Mouse (Mus musculus) kidney, embryonic 15.5 days (tissue): ENCODE data around the gene Dennd6a. TPM values are rescaled to one million over a fixed set of nuclear protein-coding genes. Genes with fewer than 3 reads are reported as not detected.

Source experiments
- ATAC-seq: fragments of 200-750 bp; cut with Nextera tagmentation; replicated peaks from 2 replicates; pipeline ENCODE4 v1.8.0; 2017; ENCODE audit warnings: moderate TSS enrichment; ENCODE audit not compliant: low FRiP score
- H3K27ac ChIP-seq: fragments of 300-500 bp; sonication (generic); 2 replicates; pipeline ENCODE4 v1.5.1; 2015; ENCODE audit warnings: mild to moderate bottlenecking, inconsistent platforms
- H3K27me3 ChIP-seq: fragments of 300-500 bp; sonication (generic); 2 replicates; pipeline ENCODE4 v1.6.1; 2015; ENCODE audit warnings: inconsistent platforms
- H3K36me3 ChIP-seq: fragments of 300-500 bp; sonication (generic); 2 replicates; pipeline ENCODE4 v1.6.1; 2015; ENCODE audit warnings: inconsistent platforms
- H3K4me1 ChIP-seq: fragments of 300-500 bp; sonication (generic); 2 replicates; pipeline ENCODE4 v1.6.1; 2015; ENCODE audit warnings: inconsistent platforms
- H3K4me2 ChIP-seq: fragments of 300-500 bp; sonication (generic); 2 replicates; pipeline ENCODE4 v1.6.1; 2015; ENCODE audit warnings: moderate library complexity, mild to moderate bottlenecking, inconsistent platforms
- H3K4me3 ChIP-seq: fragments of 300-500 bp; sonication (generic); replicated peaks from 2 replicates; pipeline ENCODE4 v1.5.1; 2015; ENCODE audit warnings: mild to moderate bottlenecking, inconsistent platforms
- H3K9ac ChIP-seq: fragments of 300-500 bp; sonication (generic); 2 replicates; pipeline ENCODE4 v1.6.1; 2015; ENCODE audit warnings: mild to moderate bottlenecking, inconsistent platforms
- H3K9me3 ChIP-seq: fragments of 300-500 bp; sonication (generic); replicated peaks from 2 replicates; pipeline ENCODE4 v1.6.1; 2016; ENCODE audit warnings: inconsistent platforms
- WGBS: fragments of 180-500 bp; shearing (Covaris S2); methylation state at CpG from one replicate; pipeline ENCODE4 v1.1.7; 2015; ENCODE audit warnings: mixed read lengths; 5-methylcytosine and 5-hydroxymethylcytosine counted together
- polyA plus RNA-seq: library from polyadenylated mRNA; unstranded; fragments of >200 nt; fragmentation: Nextera tagmentation; extraction: Ambion mirVana; gene quantifications from 2 replicates; pipeline ENCODE4 v1.2.1, GENCODE M21; 2015

Dennd6a gene
- polyA plus RNA-seq, 1 experiment from 2014 or later: 31.7 TPM

DNA sequence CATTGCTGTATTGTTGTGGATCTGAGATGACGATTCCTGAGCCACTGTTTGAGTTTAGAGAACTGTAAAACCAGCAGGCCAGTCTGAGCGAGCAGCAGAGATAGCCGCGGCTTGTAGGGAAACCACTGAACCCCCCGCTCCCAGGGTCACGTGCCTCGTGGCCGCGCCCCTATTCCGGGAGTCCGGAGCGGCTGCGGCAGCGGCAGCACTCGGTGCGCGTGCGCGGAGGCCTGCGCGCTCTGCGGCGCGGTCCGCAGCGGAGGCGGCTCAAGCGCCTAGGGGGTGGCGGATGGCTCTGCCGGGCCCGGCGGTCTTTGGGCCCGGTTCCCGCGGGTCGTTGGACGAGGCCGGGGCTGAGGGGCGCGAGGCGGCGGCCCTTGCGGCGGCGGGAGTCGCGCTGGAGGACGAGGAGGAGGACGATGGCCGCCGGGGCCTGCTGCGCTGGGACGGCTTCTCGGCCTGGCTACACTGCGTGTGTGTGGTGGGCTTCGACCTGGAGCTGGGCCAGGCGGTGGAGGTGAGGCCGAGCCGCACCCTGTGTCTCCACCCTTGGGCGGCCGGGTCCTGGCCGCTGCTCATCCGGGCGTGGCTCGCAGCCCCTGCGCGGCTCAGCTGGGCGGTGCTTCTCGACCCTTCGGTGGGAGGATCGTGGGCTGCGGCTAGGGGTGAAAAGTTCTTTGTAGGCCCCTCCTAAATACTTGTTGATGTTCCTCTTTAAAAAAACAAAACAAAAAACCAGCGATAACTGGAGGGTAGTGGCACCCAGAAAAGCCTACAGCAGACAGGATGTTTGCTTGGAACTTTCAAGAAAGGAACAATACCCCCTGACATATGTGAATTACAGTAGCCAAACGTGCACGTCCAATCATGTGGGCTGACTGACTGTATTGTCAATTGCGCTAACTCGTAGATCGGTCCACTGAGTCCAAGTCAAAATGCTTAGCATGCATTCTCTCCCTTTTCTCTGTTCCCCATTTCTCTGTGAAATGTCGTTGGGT lies 6.0 kb downstream of the Dennd6a start:
- peak; percentile 97 for ATAC-seq
- peak overlapping the region; percentile 99 for H3K27ac ChIP-seq
- H3K9me3 ChIP-seq: no peaks in the 10 kb centered on the region
- peak overlapping the region; percentile 62 for H3K4me2 ChIP-seq
- peaks cover 8% of the 10 kb centered on the region; the same call in 1 of the 2 replicates for H3K36me3 ChIP-seq
- no peaks in the 10 kb centered on the region for H3K27me3 ChIP-seq
- under 1% methylated on average over 77 of the region's 79 CpGs for WGBS
- H3K4me3 ChIP-seq: peak overlapping the region; percentile 90
- H3K9ac ChIP-seq: peak overlapping the region; percentile 98
- peaks cover 10% of the 10 kb centered on the region for H3K4me1 ChIP-seq

DNA sequence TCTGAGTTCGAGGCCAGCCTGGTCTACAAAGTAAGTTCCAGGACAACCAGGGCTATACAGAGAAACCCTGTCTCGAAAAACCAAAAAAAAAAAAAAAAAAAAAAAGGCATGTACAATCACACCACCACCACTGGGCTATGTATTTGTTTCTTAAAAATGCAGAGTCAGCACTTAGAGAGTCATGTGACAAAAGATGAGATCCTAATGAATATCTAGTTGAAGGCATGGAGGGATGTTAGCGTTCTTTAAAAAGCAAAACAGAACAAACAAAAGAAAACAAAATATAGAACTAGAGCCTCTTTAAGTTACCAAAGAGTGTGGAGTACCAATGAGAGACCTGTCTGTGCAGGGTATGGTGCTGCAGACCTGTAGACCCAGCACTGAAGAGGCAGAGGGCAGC lies 10.0 kb downstream of the Dennd6a start:
- no peak for ATAC-seq
- Histone ChIP-seq H3K4me2 (no peak overlapping the region), H3K27ac (no peak overlapping the region), H3K9me3 (no peaks in the 10 kb centered on the region), H3K4me3 (no peak overlapping the region), H3K9ac (no peak overlapping the region), H3K36me3 (peaks cover 11% of the 10 kb centered on the region; the same call in 1 of the 2 replicates), H3K4me1 (peaks cover 10% of the 10 kb centered on the region), H3K27me3 (no peaks in the 10 kb centered on the region)
- WGBS: 85% methylated on average over 3 of the region's 3 CpGs

DNA sequence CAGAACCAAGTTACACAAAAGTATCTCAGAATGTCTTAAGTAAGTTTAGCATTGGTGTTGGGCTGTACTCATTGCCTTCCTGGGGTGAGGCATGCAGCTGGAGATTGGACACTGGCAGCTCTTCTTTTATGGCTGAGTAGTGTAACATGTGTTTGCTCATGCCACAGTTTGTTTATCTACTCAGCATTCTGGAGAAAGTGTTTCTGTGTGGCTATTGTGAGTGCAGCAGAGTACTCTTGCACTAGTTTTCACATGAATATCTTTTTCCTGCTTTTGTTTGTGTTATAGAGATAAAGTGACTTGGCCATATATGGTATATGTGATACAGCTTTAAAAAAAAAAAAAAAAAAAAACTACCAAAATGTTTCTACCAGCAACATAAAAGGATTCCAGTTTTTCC lies 13.5 kb downstream of the Dennd6a start:
- 0 out of 2 replicates have a peak, but pooled peaks cover 2% of the 10 kb centered on the region for H3K4me1 ChIP-seq
- H3K9me3 ChIP-seq: no peaks in the 10 kb centered on the region
- ATAC-seq: no peak
- H3K4me3 ChIP-seq: no peak overlapping the region
- no peaks in the 10 kb centered on the region for H3K27me3 ChIP-seq
- peak overlapping the region; percentile 0; the same call in 1 of the 2 replicates for H3K27ac ChIP-seq
- H3K9ac ChIP-seq: no peak overlapping the region
- peaks cover 7% of the 10 kb centered on the region; the same call in 1 of the 2 replicates for H3K36me3 ChIP-seq
- no peak overlapping the region for H3K4me2 ChIP-seq

DNA sequence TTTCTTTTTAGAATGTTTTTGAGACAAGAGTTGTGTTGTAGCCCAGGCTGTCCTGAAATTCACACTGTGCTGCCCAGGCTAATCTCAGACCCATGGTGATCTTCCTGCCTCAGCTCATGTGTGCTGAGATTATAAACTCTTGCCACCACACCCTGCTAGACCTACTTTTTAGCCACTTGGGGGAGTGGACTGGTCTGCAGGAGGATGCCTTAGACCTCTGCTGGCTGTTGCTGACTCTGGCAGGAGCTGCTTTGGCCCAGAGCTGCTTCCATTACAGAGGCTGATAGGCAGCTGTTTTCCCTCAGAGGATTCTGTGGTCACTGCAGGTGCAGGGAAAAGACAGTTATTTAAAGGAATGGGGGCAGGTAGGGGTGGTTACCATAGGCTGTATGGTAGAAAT lies 17.7 kb downstream of the Dennd6a start:
- Histone ChIP-seq H3K9me3 (no peaks in the 10 kb centered on the region), H3K27ac (no peak overlapping the region), H3K4me2 (no peak overlapping the region), H3K27me3 (no peaks in the 10 kb centered on the region), H3K9ac (no peak overlapping the region), H3K4me3 (no peak overlapping the region), H3K36me3 (peaks cover 16% of the 10 kb centered on the region), H3K4me1 (no peaks in the 10 kb centered on the region)
- no peak for ATAC-seq

DNA sequence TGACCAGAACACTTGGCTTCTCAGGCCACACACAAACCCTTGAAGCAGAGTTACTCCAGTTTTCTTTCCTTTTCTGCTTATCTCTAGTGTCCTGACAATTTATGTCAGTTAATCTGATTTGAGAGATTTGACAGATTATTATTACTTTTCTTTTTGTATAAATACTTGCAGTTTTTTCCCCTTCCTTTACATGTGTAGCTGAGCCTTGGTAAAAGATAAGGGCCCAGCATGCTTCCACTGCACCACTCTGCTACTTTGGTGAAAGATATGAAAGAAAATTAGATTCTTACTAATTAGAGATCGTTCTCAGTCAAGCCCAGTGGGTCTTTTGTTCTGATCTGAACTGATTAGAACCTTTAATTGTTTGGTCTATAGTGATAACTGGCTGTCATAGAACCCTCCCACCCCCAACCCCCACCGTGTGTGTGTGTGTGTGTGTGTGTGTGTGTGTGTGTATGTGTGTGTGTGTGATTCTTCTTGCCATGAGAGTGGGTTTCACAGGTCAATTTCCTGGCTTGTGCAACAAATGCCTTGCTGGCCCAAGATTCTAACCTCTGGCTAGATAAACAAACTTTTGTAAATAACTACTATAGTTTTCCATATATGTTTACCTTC lies 19.7 kb downstream of the Dennd6a start:
- Histone ChIP-seq H3K9ac (no peak overlapping the region), H3K4me3 (no peak overlapping the region), H3K9me3 (no peaks in the 10 kb centered on the region), H3K27ac (no peak overlapping the region), H3K4me1 (no peaks in the 10 kb centered on the region), H3K36me3 (peaks cover 35% of the 10 kb centered on the region), H3K27me3 (no peaks in the 10 kb centered on the region), H3K4me2 (no peak overlapping the region)
- 79% methylated on average over 2 of the region's 2 CpGs for WGBS
- no peak for ATAC-seq

DNA sequence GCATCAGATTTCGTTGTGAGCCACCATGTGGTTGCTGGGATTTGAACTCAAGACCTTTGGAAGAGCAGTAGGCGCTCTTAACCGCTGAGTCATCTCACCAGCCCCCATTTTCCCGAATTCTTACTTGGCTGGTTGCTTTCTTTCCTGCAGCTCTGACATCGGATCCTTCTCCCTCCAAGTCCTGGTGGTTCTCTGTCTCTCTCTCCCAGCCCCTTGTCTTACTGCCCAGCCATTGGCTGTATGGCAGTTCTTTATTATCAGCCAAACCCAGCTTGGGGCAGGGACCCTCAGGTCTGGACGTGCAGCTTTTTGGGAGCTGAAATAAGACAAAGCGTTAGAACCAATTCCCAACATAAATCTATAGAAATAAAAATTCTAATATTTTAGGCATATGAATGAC lies 21.5 kb downstream of the Dennd6a start:
- H3K27ac ChIP-seq: no peak overlapping the region

DNA sequence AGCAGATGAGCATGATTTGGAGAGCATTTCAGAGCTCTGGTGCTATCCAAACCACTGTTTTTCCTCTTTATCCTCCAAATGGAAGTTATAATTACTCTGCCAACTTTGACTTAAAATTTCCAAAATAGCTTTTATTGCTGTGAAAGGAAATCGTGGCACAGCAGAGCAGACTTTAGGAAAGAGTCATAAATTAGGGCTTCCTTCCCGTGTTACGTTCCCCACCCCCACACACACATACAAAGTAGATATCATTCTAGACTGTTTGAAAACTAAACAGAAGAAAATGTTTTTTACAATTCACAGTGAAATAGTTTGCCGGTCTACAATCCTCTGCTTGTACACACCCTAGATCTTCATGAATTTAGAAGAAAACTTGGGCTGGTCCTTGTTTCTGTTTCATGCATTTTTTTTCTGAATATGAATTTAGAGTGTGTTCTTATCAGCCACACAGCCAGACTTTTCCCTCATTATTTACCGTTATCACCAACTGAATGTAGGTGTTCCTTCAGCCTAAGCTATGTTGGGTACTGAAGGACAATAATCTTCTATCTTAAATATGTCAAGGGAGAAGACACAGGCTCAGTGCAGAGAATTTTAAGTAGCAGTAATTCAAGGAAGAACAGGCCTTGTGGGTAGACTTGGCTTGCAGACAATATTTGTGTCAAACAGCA lies 22.2 kb downstream of the Dennd6a start:
- no peak for ATAC-seq
- H3K4me3 ChIP-seq: no peak overlapping the region
- H3K4me1 ChIP-seq: no peaks in the 10 kb centered on the region
- H3K27me3 ChIP-seq: no peaks in the 10 kb centered on the region
- no peak overlapping the region for H3K27ac ChIP-seq
- H3K9me3 ChIP-seq: no peaks in the 10 kb centered on the region
- H3K4me2 ChIP-seq: no peak overlapping the region
- peaks cover 56% of the 10 kb centered on the region for H3K36me3 ChIP-seq
- no peak overlapping the region for H3K9ac ChIP-seq
- 39% methylated on average over 5 of the region's 5 CpGs for WGBS

More for the DNA sequence above, 21.5 kb downstream of the Dennd6a start:
- H3K4me2 ChIP-seq: no peak overlapping the region
- H3K9me3 ChIP-seq: no peaks in the 10 kb centered on the region
- H3K36me3 ChIP-seq: peaks cover 51% of the 10 kb centered on the region
- no peak overlapping the region for H3K4me3 ChIP-seq
- no peak for ATAC-seq
- H3K4me1 ChIP-seq: no peaks in the 10 kb centered on the region
- WGBS: 82% methylated on average over 7 of the region's 7 CpGs
- H3K27me3 ChIP-seq: no peaks in the 10 kb centered on the region
- no peak overlapping the region for H3K9ac ChIP-seq

DNA sequence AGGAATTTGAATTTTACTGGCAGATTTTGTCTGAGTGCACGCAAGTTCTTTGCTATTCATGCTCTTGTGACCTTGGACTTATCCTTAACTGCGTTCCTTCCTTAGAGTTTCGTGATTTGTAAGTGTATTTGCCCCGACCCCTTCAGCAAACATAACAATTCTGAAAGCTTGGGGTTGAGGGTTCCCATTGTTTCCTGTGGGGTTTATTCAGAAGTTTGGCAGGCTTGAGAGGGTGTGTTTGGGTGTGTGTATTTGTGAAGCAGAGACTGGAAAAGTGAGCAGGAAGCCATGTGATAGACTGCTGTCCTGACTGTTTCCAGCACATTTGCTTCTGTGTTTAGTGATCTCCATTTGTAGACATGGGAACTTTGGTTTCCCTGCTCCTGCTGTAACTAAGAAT lies 31.7 kb downstream of the Dennd6a start:
- no peak overlapping the region for H3K4me3 ChIP-seq
- no peak overlapping the region for H3K27ac ChIP-seq
- H3K9ac ChIP-seq: no peak overlapping the region
- peaks cover 72% of the 10 kb centered on the region for H3K36me3 ChIP-seq
- no peak overlapping the region for H3K4me2 ChIP-seq
- WGBS: 69% methylated on average over 4 of the region's 4 CpGs
- ATAC-seq: no peak
- H3K27me3 ChIP-seq: no peaks in the 10 kb centered on the region
- H3K9me3 ChIP-seq: no peaks in the 10 kb centered on the region
- H3K4me1 ChIP-seq: no peaks in the 10 kb centered on the region

DNA sequence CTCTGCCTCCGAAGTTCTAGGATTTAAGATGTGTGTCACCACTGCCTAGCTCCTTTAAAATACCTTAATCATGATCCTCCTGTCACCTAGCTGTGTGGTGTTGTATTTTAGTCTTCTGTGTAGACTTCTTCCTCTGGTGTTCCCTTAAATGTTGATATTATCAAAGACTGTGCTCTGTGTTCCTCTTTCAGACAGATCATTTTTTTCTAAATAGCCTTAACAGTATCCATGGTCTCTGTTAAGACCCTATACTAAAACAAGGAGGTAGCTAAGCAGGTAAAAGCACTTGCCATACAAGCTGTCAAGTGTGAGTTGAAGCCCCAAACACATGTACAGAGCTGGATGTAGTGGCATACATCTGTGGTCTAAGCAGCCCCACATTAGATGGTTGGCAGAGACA lies 36.0 kb downstream of the Dennd6a start:
- no peak for ATAC-seq
- Histone ChIP-seq H3K9me3 (no peaks in the 10 kb centered on the region), H3K9ac (no peak overlapping the region), H3K4me3 (no peak overlapping the region), H3K4me2 (no peak overlapping the region), H3K36me3 (peaks cover 84% of the 10 kb centered on the region), H3K27ac (no peak overlapping the region), H3K27me3 (no peaks in the 10 kb centered on the region), H3K4me1 (no peaks in the 10 kb centered on the region)
- 97% methylated on average over 1 of the region's 1 CpGs for WGBS

DNA sequence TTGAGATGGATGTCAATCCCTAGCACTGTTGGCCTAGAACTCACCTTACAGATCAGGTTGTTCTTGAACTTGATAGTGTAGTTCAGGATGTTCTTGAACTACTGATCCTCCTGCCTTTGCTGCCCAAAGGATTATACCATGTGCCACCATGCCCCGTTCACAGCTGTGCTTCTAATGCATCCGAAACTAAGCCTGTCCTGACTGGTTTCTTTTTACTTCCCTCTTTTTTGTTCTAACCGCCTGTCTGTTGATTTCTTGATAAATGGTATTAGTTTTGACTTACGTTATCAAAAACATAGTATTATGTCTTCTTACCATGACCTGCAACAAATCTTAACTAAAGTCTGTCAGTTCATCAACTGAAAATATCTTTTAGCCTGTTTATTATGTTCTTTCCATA lies 37.0 kb downstream of the Dennd6a start:
- H3K27ac ChIP-seq: no peak overlapping the region
- H3K4me2 ChIP-seq: no peak overlapping the region
- no peak for ATAC-seq
- H3K4me1 ChIP-seq: no peaks in the 10 kb centered on the region
- no peak overlapping the region for H3K9ac ChIP-seq
- H3K27me3 ChIP-seq: no peaks in the 10 kb centered on the region
- H3K9me3 ChIP-seq: no peaks in the 10 kb centered on the region
- WGBS: 92% methylated on average over 4 of the region's 4 CpGs
- H3K4me3 ChIP-seq: no peak overlapping the region
- H3K36me3 ChIP-seq: peaks cover 85% of the 10 kb centered on the region

DNA sequence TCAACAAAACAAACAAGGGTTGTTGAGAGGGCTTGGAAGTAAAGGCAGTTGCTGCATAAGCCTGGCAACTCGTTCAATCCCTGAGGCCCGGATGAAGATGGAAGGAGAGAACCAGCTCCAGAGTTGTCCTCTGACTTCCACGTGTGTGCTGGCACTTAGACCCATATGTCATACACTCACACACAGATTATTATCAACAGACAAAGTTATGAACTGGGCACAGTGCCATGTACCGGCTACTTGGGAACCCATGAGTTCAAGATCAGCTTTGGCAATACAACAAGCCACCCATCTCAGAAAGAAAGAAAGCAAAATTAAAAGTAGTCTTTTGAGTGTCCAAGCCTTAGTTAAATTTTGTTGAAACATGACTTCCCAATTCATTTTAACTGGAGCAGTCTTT lies 51.6 kb downstream of the Dennd6a start:
- no peak overlapping the region for H3K4me3 ChIP-seq
- no peak overlapping the region for H3K27ac ChIP-seq
- H3K4me1 ChIP-seq: no peaks in the 10 kb centered on the region
- H3K36me3 ChIP-seq: peaks cover 94% of the 10 kb centered on the region
- ATAC-seq: no peak
- H3K9me3 ChIP-seq: no peaks in the 10 kb centered on the region
- no peak overlapping the region for H3K9ac ChIP-seq
- 80% methylated on average over 4 of the region's 4 CpGs for WGBS
- no peak overlapping the region for H3K4me2 ChIP-seq
- H3K27me3 ChIP-seq: no peaks in the 10 kb centered on the region

DNA sequence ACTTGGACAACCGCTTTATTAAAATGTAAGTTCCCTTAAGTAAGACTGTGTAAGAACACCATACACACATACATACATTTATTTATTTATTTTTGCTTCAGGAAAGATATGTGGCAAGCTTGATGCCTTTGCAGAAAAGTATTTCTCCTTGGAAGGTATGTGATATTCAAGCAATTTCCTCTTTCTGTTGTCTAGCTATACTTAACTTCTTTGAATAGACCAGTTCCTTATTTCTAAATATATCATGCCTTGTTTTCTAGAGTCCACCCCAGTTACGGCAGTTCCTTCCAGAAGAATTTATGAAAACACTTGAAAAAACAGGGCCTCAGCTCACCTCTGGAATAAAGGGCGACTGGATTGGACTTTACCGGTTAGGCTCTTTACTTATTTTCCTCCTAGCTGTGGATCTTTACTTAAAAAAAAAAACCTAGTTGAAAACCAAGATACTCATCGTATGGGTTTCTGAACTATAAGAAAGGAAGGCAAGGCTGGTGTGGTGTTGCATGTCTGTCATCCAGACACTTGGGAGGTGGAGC lies 53.0 kb downstream of the Dennd6a start:
- no peak for ATAC-seq
- H3K27ac ChIP-seq: no peak overlapping the region
- H3K4me1 ChIP-seq: no peaks in the 10 kb centered on the region
- peaks cover 89% of the 10 kb centered on the region for H3K36me3 ChIP-seq
- no peaks in the 10 kb centered on the region for H3K27me3 ChIP-seq
- H3K4me2 ChIP-seq: no peak overlapping the region
- H3K9me3 ChIP-seq: no peaks in the 10 kb centered on the region
- H3K4me3 ChIP-seq: no peak overlapping the region
- H3K9ac ChIP-seq: no peak overlapping the region
- 86% methylated on average over 5 of the region's 5 CpGs for WGBS
